Mouse (Mus musculus): ENCODE results near the gene Cnbd2.

DNA sequence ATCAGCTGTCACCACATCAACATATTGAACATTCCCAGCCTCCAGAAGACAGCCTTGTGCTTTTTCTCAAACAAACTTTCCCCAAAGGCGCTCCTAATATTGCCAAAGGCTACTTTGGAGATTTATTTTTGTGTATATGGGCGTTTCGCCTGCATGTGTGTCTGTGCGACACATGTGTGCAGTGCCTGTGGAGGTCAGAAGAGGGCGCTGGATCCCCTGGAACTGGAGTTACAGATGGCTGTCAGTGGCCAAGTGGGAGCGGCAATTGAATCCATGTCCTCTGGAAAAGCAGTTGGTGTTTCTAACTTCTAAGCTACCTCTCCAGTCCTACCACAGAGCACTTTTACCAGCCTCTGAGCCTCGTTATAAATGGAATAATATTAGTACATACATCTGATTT, 39.1 kb downstream of the Cnbd2 start:
- TF ChIP-seq CTCF (IDR thresholded peaks at IDR 0.05; ENCODE audit: control insufficient read depth, insufficient read depth, insufficient read length) (no peak), USF1 (IDR thresholded peaks at IDR 0.05; ENCODE audit: low read depth) (no peak), MAX (IDR thresholded peaks at IDR 0.05) (no peak)
